Mouse (Mus musculus): ENCODE data around the gene Trim67.
A peak's percentile ranks its signal among the peaks of the same experiment; 100 is the strongest.

The Trim67 gene

GRCm38 (mm10) chr8:124795781-124796488 is 3.0 kb downstream of the Trim67 start:
- DNase-seq = no peak

GRCm38 (mm10) chr8:124800542-124800941 is 7.7 kb downstream of the Trim67 start:
- no peak for DNase-seq

GRCm38 (mm10) chr8:124803824-124804702 is 11.2 kb downstream of the Trim67 start:
- DNase-seq = no peak

DNA sequence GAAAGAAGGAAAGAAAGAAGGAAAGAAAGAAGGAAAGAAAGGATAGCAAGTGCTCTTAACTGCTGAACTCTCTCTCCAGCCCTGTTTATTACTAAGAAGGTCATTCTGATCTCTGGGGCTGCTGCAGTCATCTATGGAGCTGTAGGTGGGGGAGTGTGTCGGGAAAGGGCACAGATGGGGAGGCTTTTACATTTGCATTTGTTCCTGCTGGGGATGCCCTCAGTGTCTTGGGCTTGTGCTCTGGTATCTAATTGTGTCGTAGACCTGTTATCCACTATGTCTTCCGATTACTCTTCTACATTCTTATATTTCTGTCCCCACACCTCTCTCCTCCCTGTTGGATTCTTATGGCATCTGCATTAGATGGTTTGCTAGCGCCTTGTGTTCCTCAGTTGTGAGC is 13.1 kb downstream of the Trim67 start:
- DNase-seq = no peak

GRCm38 (mm10) chr8:124809419-124809818 is 16.5 kb downstream of the Trim67 start:
- DNase-seq = no peak

- peak; percentile 30 to 33 for DNase-seq
Observed at GRCm38 (mm10) chr8:124810056-124810610, 17.2 kb downstream of the Trim67 start.

DNA sequence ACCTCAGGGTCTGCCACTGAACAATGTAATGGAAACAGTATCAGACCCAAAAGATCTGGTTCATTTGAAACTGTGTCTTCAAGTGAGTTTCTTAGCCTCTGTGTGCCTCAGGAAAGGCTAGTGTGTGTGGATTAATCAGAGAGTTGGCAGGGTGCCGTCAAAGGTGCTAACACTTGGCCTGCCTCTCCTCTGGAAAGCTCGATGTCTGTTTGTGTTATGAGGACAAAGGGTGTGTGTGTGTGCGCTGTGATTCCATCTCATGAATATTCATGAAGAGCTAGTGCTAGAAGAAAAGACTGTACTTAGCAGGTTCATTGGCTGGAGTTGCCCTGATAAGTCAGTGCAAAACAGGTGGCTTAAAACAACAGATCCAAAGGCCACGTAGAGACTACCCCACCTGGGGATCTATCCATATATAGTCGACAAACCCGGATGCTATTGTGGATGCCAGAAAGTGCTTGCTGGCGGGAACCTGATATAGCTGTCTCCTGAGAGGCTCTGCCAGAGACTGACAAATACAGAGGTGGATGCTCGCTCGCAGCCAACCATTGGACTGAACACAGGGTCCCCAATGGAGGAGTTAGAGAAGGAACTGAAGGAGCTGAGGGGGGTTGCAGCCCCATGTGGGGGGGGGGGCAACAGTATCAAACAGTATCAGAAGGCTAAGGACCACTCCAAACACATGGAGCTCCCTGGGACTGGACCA is 17.9 kb downstream of the Trim67 start:
- DNase-seq = peak; percentile 36 to 48

GRCm38 (mm10) chr8:124813326-124813725 is 20.4 kb downstream of the Trim67 start:
- DNase-seq = no peak

GRCm38 (mm10) chr8:124815870-124816269 is 23.0 kb downstream of the Trim67 start:
- peak; percentile 52 to 64 for DNase-seq

DNA sequence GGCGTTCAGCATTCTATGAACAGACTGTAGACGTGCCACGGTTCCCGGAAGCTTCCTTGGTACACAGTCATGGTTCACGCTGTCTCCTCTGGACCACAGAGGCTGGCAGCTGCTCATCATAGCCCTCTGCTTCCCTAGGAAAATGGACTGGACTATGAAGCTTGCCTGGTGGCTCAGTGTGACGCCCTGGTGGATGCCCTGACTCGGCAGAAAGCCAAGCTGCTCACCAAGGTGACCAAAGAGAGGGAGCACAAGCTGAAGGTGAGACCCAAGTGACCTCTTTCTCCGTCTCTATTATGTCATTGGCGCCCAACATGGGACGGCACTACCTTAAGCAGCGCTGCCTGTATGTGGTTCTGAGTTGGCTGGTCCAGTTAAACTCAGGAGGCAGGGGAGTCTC is 24.0 kb downstream of the Trim67 start:
- no peak for DNase-seq

DNA sequence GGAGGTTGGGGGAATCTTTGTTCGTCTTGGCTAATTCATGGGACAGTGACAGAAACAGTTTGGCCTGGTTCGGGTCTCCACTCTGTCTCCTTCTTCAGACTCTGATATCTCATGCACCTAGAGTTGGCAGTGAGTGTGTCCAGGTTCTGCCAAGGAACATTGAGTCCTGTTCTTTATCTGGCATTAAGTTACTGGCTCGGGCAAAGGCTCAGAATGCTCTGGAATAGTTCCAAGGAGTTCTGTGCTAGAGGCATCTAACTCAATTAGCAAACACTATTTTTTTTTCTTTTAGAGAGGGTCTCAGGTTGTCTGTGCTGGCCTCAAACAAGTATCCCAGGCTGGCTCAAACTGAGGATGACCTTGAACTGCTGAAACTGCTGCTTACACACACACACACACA is 24.5 kb downstream of the Trim67 start:
- DNase-seq = no peak

GRCm38 (mm10) chr8:124819612-124820115 is 26.8 kb downstream of the Trim67 start:
- DNase-seq = no peak

DNA sequence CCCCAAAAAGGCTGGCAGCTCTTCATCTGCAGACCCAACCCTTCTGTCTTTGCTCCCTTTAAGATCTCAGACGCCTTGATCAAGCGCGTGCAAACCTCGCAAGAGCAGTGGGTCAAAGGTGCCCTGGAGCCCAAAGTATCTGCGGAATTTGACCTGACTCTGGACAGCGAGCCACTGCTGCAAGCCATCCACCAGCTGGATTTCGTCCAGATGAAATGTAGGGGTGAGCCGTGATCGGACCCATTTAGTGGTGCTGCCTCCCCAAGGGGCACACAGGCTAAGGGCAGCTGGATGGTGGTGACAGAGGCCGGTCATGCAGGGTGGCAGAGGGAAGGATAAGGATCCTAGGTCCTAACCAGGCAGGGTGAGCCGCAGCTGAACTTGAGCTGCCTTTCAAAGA is 27.2 kb downstream of the Trim67 start:
- no peak for DNase-seq

DNA sequence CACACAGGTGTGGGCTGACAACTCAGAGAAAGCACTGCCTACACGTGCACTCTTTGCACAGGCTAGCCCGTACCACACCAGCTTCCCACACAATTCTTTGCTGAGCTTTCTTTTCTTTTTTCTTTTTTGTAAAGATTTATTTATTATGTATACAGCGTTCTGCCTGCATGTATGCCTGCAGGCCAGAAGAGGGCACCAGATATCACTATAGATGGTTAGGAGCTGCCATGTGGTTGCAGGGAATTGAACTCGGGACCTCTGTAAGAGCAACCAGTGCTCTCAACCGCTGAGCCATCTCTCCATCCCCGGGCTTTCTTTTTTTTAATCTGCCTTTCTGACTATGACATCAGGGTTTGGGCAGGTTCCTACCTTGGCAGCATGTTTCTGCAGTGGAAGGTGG is 30.6 kb downstream of the Trim67 start:
- DNase-seq = no peak

GRCm38 (mm10) chr8:124826658-124827057 is 33.8 kb downstream of the Trim67 start:
- DNase-seq = peak; percentile 31 to 37

DNA sequence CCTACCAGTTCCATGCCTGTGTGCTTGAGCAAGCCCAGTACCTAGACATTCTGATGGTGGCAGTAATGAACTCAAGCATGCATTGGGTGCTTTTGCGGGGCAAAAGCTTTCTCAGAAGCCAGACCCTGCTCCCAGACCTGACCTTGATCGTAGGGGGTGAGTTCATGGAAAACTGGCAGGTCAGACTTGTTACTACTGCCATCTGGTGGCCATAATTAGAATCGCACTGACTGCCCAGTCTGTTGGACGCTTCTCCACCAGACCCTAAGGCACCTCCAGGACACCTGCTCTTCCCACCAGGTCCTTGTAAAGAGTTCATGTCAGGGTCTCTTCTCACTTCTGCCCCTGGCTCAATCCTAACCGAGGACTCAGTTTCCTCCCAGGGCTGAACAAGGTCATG is 34.5 kb downstream of the Trim67 start:
- peak; percentile 74 to 79 for DNase-seq

DNA sequence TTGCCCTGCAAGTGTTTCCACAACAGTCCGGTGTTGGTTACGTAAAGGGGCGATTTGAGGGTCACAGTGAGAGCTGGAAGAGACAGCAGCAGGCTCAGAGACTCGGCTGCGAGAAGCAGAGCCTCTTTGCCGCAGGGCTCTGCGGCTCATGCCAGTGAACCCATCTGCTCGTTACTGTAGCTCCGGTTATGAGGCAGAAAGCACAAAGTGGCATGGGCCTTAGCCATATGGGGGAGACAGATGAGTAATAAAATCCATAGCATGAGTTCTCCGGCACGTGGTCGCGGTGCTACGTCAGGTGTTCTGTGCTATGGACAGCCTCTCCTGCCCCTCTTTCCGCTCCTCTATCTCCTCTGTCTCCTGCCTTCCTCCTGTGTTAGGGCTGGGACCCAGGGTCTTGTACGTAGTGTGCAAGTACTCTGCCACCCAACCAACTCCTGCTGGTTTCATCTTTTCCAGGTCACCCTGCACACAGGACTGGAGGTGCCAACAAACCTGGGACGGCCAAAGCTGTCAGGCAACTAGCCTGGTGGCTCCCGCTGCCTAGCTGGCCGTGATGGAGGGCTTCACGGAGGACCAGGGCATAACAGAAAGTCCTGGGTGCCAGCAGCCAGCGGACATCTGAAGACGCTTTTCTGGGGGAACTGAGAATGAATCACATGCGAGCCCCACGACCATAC is 35.8 kb downstream of the Trim67 start:
- DNase-seq = peak; percentile 64 to 65

DNA sequence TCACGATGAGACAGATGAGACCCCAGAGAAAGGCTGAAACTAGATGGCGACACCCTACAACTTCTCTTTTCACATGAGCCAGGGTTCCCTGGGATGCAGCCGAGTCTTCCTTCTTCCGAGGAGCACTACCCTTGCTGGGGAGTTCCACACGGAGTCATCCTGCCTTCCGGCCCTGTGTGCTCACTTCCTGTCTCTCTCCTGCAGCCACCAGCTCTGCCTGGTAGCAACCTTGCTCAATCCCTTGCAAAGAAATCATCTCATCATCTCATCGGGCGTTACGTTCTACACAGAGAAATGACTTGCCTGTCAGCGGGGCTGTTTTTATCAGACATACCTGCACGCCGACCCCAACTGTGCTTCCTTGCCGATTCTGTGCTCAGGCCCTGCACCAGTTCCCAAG is 37.2 kb downstream of the Trim67 start:
- no peak for DNase-seq

DNA sequence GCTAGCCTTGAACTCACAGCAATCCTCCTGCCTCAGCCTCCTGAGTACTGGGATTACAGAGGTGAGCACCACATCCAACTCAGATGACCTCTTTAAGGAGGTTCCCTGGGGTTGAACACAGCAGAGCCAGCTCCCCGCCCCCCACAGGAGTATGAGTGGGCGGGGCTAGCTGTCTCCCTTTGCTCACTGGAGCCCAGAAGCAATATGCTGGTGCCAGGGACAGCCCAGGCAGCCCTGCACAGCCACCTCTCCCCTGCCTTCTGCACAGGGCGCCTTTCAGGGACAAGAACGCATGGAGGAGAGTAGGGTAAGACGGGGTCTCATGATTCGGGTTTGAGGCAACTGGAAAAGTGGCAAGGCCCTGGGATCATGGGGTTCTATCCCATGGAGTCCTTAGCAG is 38.6 kb downstream of the Trim67 start:
- DNase-seq = no peak

GRCm38 (mm10) chr8:124831941-124832340 is 39.0 kb downstream of the Trim67 start:
- no peak for DNase-seq

- DNase-seq = no peak
Observed at GRCm38 (mm10) chr8:124833430-124834205, 40.7 kb downstream of the Trim67 start.

DNA sequence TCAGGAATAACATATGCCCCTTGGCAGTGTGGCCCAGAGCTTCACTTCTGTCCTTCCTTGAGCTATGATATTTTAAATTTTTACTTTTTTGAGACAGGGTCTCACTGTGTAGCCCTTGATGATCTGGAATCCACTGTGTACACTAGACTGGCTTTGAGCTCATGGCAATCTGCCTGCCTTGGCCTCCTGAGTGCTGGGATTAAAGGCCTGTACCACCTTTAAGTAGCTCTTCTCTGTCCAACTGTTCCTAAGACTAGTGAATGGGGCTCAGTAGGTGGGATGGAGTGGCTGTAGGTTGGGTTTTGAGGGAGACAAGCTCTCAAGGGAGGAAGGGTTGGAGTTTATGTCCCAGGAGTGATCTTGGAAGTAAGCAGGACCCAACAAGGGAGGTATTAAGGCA is 43.0 kb downstream of the Trim67 start:
- DNase-seq = no peak

All from cerebellum, adult 18-20 months (tissue).